Mouse (Mus musculus): ENCODE data around the gene Arfgef2.

- no peak for TF ChIP-seq EP300 (IDR thresholded peaks at IDR 0.05; ENCODE audit: low read depth)
- no peak for TF ChIP-seq CTCF (IDR thresholded peaks at IDR 0.05; ENCODE audit: low read depth)
These were observed 137.8 kb downstream of the Arfgef2 start for GRCm38 (mm10) chr2:166943146-166943545.
